Mouse (Mus musculus): ENCODE measurements at regions not wholly inside any gene's neighbourhood (a gene's known extent, or its start where the extent isn't known, plus 50 kb on each side); places are given as distances from the start of the nearest gene placed in this dataset.

DNA sequence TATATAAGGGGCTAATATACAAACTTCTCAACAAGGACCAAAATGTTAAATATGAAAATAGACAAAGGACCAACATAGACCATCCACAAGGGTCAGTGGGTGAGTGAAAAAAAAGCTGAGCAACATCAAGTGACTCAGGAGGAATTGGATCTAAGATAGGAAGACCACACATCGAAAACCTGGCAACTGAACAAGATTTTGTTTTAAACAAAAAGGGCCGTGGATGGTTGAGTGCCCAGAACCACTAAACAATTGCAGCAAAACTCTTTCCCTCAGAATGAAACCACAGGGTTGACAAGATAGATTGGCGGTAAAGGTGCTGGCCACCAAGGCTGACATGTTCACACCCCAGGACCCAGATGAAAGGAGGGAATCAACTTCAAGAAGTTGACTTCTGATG is 215.7 kb upstream of the Gm5148 start:
- TF ChIP-seq CTCF (IDR thresholded peaks at IDR 0.05; ENCODE audit: insufficient read depth, low read depth, low read length): no peak
- no peak for TF ChIP-seq POLR2A (IDR thresholded peaks at IDR 0.05; ENCODE audit: insufficient read depth, low read depth, low read length)
